Mouse (Mus musculus) 3T3-L1 (cell line): ENCODE measurements at regions not wholly inside any gene's neighbourhood (a gene's known extent, or its start where the extent isn't known, plus 50 kb on each side); places are given as distances from the start of the nearest gene placed in this dataset.

Experiments used
- DNase-seq: peaks from one replicate; pipeline ENCODE4 v3.0.0-alpha.2; 2015; ENCODE audit warnings: low read depth, low spot score

- DNase-seq: no peak
Measured at GRCm38 (mm10) chr2:57424879-57425278, 187.4 kb downstream of the Gpd2 start.

- DNase-seq: no peak
Measured at GRCm38 (mm10) chr2:57425439-57425838, 188.0 kb downstream of the Gpd2 start.

GRCm38 (mm10) chr2:57450996-57451770 is 213.7 kb downstream of the Gpd2 start:
- no peak for DNase-seq

GRCm38 (mm10) chr2:57453896-57454679 is 216.7 kb downstream of the Gpd2 start:
- no peak for DNase-seq

GRCm38 (mm10) chr2:57459901-57460300 is 222.5 kb downstream of the Gpd2 start:
- DNase-seq: no peak

- DNase-seq: no peak
Measured at GRCm38 (mm10) chr2:57473873-57474272, 236.4 kb downstream of the Gpd2 start.

- no peak for DNase-seq
Measured at GRCm38 (mm10) chr2:57492116-57492515, 254.7 kb downstream of the Gpd2 start.

- no peak for DNase-seq
Measured at GRCm38 (mm10) chr2:57492914-57493621, 255.6 kb downstream of the Gpd2 start.

- no peak for DNase-seq
Measured at GRCm38 (mm10) chr2:57496315-57496954, 259.0 kb downstream of the Gpd2 start.

- DNase-seq: no peak
Measured at GRCm38 (mm10) chr2:57497933-57498332, 260.5 kb downstream of the Gpd2 start.

- DNase-seq: no peak
Measured at GRCm38 (mm10) chr2:57504678-57505077, 267.2 kb downstream of the Gpd2 start.

GRCm38 (mm10) chr2:57522465-57522864 is 285.0 kb downstream of the Gpd2 start:
- no peak for DNase-seq

GRCm38 (mm10) chr2:57522983-57523382 is 285.5 kb downstream of the Gpd2 start:
- DNase-seq: no peak

- no peak for DNase-seq
Measured at GRCm38 (mm10) chr2:57527966-57528365, 290.5 kb downstream of the Gpd2 start.

- DNase-seq: no peak
Measured at GRCm38 (mm10) chr2:57539842-57540241, 302.4 kb downstream of the Gpd2 start.

GRCm38 (mm10) chr2:57565258-57565657 is 327.8 kb downstream of the Gpd2 start:
- no peak for DNase-seq

GRCm38 (mm10) chr2:57566103-57566502 is 328.7 kb downstream of the Gpd2 start:
- no peak for DNase-seq

- DNase-seq: no peak
Measured at GRCm38 (mm10) chr2:57567183-57567582, 329.7 kb downstream of the Gpd2 start.

GRCm38 (mm10) chr2:57587065-57587464 is 349.6 kb downstream of the Gpd2 start:
- no peak for DNase-seq

GRCm38 (mm10) chr2:57593558-57593957 is 356.1 kb downstream of the Gpd2 start:
- DNase-seq: no peak

- DNase-seq: no peak
Measured at GRCm38 (mm10) chr2:57597694-57598358, 360.4 kb downstream of the Gpd2 start.
